Mouse (Mus musculus) erythroblast, embryonic 14.5 days (primary cell): ENCODE results near the gene Nfkbil1.

ENCODE experiments used
- GATA1 ChIP-seq: IDR thresholded peaks from 2 replicates; pipeline ENCODE4 v1.6.1; 2012; ENCODE audit warnings: low read length, inconsistent platforms, mixed read lengths
- TAL1 ChIP-seq: IDR thresholded peaks from 3 replicates; pipeline ENCODE4 v1.6.1; 2012; ENCODE audit warnings: low read length, inconsistent platforms, mixed read lengths

DNA sequence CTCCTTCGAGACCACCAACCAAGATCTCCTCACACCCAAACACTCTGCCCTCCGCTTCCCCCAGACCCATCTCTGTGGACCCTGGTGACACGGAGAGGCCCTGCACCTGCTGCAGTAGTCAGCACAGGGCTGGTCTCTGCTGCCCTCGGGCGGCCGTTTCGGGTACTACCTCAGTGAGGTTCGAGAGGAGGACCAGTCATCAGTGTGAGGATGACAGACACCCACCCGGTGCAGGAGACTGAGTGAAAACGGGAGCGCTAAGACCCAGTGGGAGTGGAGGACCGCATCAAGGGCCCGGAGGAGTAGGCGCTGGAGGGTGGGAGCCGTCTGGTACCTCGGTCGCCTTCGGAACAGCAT, 776 bp upstream of the Nfkbil1 start:
- no peak for TF ChIP-seq GATA1
- no peak for TF ChIP-seq TAL1
